Mouse (Mus musculus): ENCODE data around the gene Tnfsf11. TPM values are rescaled to one million over a fixed set of nuclear protein-coding genes. Genes with fewer than 3 reads are reported as not detected.

Tnfsf11 gene
- total RNA-seq, 4 experiments from 2014 or later, result 0.15 to 0.23 TPM; not detected in 2

DNA sequence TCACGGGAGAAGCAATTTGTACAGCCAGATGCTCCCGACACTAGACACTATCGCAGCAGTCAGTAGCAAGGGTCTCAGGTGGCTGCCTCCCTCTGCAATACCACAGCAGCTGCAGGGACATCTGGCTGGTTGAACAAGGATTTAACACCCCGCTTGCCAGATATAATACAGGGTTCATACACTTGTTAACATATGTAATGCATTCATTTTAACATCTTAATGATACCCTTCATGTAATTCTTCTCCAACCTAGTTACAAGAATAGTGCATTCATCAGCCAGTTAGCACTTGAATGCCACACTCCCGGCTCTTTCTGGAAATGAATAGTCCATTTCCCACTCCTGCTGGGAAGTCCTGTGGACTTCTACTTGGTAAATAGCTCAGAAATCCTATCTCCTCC lies 18.9 kb downstream of the Tnfsf11 start:
- DNase-seq (ENCODE audit: low spot score in 2 of 2), result no peak

DNA sequence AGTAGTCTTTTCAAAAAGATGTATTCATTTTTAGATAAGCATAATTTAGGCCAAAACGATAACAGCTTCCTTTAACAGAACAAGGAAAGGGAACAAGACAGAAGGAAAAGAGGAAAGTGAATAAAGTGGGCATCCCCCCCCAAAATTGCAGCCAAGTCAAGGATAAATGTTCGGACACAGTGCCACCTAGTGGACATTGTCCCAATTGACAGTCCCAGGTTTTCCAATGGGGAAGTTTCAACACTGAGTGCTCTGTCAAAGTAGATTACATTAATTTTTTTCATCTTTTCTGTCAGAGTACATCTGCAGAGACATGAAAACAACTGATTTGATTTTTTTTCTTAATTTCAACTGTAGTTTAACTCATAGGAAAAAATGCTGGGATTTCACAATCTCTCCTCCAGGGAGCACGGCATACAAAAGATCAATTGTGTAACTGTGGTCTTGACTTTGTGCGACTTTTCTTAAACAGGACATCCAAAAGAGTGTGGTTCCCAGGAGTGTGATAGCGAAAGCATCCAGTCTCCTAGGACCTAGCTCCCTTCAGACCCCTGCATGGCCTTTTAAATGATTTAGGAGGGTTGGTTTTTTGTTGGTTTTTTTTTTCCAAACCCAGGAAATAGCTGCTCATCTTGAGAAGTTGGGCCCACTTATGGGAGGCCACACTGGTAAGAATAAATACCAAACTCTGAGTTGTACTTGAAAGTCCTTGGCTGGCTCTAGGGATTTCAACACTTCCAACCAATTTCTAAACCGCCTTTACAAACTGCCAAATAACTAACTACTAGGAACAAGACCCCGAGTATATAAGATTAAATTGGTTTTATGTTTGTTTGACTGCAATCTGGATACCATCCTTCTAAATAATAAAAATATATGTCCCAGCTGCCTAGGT lies 19.7 kb downstream of the Tnfsf11 start:
- no peak for DNase-seq (ENCODE audit: low spot score in 2 of 2)

DNA sequence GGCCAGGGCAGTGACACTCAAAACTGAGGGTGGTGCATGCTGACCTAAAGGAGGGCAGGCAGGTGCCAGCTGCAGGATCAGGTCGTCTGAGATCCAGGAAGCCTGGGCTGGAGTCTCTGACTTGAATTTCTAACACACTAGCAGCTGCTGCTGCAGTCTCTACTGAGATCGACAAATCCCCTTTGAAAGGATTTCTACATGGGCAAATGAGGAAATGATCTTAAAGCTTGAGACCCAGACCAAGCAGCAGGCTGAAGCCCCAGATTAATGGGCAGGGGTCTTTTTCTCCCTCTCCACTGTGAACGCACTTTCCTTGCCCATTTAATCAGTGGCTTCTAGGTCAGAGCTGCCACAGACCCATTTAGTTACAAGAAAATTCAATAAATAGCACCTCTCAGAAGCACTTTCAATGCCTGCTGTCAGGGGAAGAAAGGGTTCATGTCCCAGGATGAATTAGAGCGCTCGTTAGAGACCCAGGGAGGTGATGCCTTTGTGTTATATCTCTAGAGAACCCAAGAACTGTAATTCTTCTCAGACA lies 21.8 kb downstream of the Tnfsf11 start:
- DNase-seq (ENCODE audit: low spot score in 2 of 2), result no peak

DNA sequence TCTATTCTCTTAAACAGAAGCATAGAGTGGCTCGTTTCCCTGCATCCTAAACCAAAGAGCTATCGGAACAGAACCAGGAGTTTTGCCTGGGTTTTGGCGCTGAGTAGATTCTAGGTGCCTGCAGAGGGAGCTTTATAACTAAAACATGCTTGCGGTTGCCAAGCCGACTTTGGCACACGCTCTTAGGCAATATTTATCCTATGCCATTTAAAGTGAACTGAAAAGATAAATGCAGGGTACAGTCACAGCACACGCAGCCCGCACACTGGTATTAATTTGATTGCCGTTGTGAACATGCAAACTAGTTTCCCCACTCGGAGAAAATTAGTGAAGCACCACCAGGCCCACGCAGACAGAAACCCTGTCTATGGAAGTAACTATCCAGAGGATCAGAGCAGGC lies 25.4 kb downstream of the Tnfsf11 start:
- peak in 1 of 2 experiments; percentile 50 for DNase-seq (ENCODE audit: low spot score in 2 of 2)

DNA sequence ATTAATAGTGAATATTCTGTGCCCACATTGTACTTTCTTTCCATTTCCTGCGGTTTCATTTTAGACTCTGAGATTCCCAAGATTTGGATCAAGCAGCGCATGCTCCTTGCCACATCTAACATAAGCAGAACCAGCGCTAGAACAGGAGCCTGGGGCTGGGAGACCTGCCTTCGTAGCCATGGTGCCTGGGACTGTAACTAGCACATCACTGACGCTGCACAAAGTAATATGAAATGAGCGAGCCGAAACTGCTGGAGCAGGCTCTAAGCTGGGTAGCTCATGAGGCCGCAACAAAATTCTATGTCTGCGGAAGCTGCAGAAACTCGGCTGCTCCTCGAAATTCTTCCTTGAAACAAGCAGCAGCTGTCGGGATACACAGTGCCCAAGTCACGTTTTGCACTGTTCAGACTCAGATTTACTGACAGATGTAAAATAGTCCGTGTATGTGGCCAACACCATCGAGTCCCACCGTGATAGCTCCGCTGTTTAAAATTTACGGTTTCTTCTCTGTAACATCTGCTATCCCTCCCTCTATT lies 31.4 kb downstream of the Tnfsf11 start:
- DNase-seq (ENCODE audit: low spot score in 2 of 2), result peak in 1 of 2 experiments; percentile 32

DNA sequence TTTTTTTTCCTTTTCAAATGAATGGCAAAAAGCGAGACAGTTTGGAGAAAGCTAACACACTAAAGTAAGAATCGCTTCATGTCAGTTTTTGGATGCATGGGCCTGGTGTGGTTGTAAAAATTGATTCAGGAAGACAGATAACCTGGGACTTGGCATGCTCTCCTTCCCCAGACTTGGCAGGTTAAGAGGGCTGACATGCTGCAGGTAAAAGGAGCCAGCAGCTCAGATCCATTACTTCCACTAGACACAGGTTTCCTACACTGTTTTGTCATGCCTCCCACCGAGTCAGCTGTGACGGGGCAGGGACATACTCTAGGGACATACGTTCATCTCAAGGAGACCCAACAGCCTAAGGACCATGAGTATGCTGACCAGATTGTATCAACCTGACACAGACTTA lies 33.0 kb downstream of the Tnfsf11 start:
- no peak for DNase-seq (ENCODE audit: low spot score in 2 of 2)

DNA sequence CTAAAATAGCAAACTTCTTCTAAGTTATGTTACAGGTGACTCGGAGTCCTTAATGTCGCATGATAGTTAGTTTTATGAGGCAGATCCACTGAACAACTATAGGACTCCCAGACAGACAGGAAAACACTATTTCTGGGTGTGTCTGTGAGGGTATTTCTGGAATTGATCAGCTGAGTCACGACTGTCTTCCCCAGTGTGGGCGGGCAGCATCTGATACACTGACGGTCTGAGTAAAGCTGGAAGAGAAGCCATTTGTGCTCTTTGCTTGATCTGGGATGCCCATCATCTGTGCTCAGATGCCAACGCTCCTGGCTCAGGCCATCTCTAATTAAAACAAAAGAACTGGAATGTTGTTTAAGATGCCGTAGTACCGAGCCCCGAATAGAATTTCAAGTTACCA lies 33.7 kb downstream of the Tnfsf11 start:
- peak in 1 of 2 experiments; percentile 77 for DNase-seq (ENCODE audit: low spot score in 2 of 2)

DNA sequence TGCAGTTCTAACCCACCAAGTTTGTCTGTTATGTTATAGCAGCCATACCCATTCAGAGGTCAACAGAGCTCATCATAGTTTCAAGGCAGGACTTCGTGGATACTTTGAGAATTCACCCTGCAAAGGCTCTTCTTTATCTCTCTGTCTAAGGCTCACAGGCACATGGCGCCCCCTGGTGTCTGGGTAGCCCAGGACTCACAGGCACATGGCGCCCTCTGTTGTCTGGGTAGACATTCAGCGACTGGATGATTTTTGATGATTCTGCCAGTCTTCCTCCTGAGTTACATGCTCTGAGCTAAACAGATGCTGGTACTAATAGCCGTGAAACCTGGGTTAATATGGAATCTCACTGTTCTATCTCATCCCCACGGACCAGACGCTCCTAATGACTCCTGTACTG lies 34.3 kb downstream of the Tnfsf11 start:
- DNase-seq (ENCODE audit: low spot score in 2 of 2), result peak in 1 of 2 experiments; percentile 20

DNA sequence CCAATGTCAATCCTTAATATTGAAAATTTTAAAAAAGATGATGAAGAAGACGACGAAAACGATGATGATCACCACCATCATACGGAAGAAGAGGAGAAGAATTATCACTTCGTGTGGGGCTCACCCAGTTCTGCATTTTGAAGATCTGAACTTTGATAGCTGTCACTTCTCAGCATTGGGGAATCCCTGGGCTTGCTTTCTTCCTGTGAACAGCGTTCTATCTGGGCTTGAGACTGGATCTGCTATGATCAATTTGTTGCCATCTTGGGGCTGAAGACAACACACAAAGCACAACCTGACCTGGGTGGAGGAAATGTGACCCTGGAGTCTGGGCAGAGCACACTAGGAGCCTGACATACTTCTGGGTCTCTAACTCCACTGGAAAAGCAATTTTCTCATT lies 43.0 kb downstream of the Tnfsf11 start:
- DNase-seq (ENCODE audit: low spot score in 2 of 2), result no peak

DNA sequence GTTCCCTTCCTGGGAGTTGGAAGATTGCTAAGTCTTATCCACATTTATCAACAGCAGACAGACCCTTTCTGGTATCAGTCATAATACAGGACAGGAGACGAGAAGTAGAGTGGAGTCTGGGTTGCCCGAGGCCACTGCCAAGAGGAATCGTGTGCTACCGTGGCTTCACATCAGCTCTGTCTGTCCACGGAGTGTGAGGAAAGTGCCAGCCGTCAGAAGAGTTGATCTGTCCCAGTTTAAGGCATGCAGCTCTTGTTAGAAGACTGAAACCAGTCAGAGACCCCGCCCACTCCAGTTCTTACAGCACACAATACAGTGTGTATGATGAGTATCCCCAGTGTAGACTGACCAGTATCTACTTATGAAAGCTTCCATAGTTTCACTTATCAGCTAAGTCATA lies 45.2 kb downstream of the Tnfsf11 start:
- DNase-seq (ENCODE audit: low spot score in 2 of 2), result no peak

DNA sequence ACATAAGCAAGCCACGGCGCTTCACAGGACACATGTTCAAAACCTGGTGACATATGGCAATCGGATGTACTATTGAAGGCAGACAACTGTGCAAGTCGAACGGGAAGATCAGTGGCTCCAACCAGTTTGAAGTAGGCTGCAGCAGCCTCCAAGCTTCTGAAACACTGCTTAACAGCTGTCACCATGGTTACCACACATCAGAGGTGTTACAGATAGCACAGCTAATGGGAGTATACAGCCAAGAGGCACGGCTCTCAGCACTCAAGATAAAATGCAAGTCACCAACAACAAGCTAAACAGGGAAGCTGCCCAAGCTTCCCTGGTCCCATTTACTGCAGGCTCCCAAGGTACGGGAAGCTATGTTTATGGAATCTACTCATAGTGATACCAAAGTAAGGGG lies 46.6 kb downstream of the Tnfsf11 start:
- no peak for DNase-seq (ENCODE audit: low spot score in 2 of 2)

DNA sequence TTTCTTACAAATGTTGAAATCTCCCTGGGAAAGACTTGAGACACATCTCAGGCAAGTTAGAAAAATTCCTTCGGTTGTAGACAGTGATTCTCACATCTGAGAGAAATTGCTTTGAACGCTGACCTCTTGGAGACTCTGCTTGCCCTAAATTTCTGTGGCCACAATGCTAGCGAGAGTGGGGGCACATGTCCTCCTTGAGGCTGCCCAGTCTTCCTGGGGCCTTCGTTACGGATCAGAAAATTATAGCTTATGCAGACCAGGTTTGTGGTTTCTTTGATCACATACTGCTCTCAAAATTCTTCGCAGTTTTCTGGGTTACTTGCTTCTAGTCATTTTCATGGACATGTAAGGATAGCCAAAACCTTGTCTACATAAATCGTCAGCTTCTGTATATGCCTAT lies 53.8 kb downstream of the Tnfsf11 start:
- DNase-seq (ENCODE audit: low spot score in 2 of 2), result no peak

DNA sequence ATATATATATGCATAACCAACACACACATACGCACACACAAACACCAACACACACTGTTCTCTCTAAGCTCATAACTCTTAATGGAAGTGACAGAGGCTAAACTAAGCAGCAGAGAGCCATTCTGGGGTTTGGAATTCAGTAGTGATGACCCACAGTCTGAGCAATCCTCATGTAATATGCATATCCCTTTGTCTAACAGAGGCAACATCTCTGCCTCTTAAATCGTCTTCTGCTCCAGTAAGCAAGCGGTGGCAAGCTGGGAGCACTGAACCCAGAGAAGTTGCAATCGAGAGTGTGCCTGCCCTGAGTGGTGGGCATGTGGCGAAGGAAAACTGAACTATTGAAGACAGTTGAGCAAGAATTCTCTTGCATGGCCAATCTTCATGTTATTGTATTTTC lies 61.2 kb downstream of the Tnfsf11 start:
- no peak for DNase-seq (ENCODE audit: low spot score in 2 of 2)

DNA sequence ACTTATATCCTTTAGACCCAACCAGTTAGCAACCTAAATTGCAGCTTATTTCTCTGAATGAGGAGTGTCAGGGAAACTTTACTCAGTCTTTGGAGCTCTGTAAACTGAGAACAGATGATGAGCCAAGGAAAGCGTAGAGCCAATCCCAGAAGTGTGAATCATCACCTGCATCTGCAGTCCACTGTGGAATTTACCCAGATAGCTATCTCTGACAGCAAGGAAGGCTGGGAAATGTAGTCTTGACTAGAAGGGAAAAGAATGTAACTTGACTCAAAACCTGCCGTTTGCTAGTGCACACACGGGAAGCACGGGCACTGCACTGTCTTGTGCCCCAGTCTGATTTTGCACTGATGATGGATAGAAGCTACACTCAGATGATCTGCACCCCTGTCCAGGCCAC lies 63.0 kb downstream of the Tnfsf11 start:
- peak in 1 of 2 experiments; percentile 32 for DNase-seq (ENCODE audit: low spot score in 2 of 2)

DNA sequence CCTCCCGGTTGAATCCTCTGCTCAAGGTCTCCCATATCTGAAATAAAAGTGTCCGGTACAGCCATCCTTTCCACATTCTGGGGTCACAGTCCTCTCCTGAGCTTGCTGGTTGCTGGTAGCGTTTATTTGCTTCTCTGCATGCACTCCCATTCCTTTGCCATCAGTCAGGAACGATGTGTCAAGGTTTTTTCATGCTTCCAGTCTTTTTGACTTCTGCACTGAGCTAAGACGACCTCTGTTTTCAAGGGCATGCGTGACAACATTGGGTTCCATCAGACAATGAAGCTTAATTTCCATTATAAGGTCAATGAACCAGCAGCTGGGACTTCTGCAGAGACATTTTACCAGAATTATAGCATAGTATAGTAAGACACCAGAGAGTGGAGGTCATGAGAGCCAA lies 68.5 kb downstream of the Tnfsf11 start:
- no peak for DNase-seq (ENCODE audit: low spot score in 2 of 2)

DNA sequence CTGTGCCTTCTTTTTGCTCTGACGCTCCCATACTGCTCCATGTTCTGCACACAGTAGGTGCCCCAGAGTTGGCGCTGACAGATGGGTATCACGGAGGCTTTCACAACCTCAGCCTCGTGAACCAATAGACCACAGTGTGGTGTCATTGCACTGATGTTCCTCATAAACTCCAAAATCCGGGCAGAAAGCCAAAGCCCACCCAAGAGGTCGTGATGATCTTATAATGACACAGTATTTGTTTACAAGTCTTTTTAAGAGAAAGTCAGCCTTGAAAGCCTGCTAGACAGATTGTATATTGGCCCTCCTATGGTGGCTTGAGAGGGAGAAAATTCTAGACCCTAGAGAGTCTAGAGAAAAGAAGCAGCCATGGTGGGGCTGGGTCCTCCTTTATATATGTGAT lies 70.6 kb downstream of the Tnfsf11 start:
- no peak for DNase-seq (ENCODE audit: low spot score in 2 of 2)

DNA sequence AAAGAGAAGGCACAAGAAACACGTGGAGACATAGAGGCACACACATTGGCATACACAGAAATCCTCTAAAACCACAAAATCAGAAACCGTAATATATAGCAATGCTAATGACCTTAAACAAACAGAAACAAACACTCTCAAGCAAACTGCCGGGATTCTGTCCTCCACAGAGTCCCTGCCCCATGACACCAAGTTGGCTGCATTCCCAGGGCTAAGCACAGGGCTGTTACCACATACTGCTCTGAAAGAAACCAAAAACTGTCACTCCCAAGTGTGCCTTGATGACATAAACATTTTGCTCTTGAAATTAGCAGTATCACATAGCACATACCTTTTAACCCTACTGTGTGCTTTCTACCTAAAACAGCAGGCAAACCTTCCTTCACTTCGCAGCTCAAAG lies 71.7 kb downstream of the Tnfsf11 start:
- no peak for DNase-seq (ENCODE audit: low spot score in 2 of 2)

DNA sequence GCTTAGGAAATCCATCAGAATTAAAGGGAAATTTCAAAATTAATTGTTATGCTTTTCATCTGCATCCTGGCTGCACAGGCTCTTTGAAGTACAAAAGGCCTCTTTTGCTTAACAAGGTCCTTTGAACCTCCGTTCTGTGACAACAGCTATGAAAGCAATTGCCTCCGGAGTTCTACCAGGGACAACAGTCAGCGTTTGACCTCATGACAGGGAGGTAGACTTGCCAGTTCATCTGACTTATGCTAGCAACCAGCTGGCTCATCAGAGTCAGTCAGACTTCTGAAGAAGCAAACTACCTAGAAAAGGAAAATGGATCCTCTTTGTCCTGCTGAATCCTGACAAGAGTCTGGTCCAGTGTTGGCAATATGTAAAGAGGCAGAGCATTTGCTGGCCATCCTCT lies 72.5 kb downstream of the Tnfsf11 start:
- DNase-seq (ENCODE audit: low spot score in 2 of 2), result no peak

DNA sequence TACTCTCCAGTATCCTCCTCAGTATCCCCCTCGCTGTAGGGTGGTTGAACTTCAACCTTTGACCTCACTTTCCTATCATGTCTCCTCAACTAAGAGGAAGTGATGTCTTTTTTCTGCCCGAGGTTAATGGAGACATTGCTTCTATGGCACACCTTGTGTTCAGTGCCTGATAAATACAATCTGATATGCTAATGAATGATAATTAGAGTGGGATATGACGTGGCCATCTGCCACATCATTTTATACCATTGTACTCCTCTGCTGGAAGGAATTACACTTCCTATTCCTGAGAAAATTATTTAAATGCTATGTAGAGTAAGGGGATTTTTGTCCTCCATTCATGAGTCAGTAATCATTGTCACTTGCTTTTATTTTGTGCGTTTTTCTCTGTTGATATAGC lies 78.8 kb downstream of the Tnfsf11 start:
- DNase-seq (ENCODE audit: low spot score in 2 of 2), result no peak
